Mouse (Mus musculus) regulatory T cell (primary cell): ENCODE data around the gene Pip5k1c.

Experiments used
- in situ Hi-C: fragments of 300-600 bp; cut with MboI, MseI; formaldehyde crosslinking; loops from one replicate; pipeline ENCODE4 v1.15.1; 2025; ENCODE audit warnings: high pct_unique_total_duplicates

Pip5k1c gene

GRCm38 (mm10) chr10:81284189-81284588, 8.6 kb upstream of the Pip5k1c start:
- in situ Hi-C loops = no loop called here

- in situ Hi-C loops = loop anchor here (5.0 kb wide), 1 partner anchor 63 kb away; no protein-coding TSS in a partner anchor
Measured at GRCm38 (mm10) chr10:81284719-81285118, 8.0 kb upstream of the Pip5k1c start.

GRCm38 (mm10) chr10:81285694-81286450, 6.9 kb upstream of the Pip5k1c start:
- in situ Hi-C loops = loop anchor here (5.0 kb wide), 1 partner anchor 61 kb away; no protein-coding TSS in a partner anchor

GRCm38 (mm10) chr10:81286586-81286985, 6.2 kb upstream of the Pip5k1c start:
- in situ Hi-C loops = loop anchor here (5.0 kb wide), 1 partner anchor 61 kb away; no protein-coding TSS in a partner anchor

GRCm38 (mm10) chr10:81287513-81288157, 5.1 kb upstream of the Pip5k1c start:
- in situ Hi-C loops = loop anchor here (5.0 kb wide), 1 partner anchor 60 kb away; no protein-coding TSS in a partner anchor

GRCm38 (mm10) chr10:81288601-81289000, 4.2 kb upstream of the Pip5k1c start:
- in situ Hi-C loops = loop anchor here (5.0 kb wide), 1 partner anchor 59 kb away; no protein-coding TSS in a partner anchor

- in situ Hi-C loops = loop anchor here (5.0 kb wide), 1 partner anchor 58 kb away; no protein-coding TSS in a partner anchor
Measured at GRCm38 (mm10) chr10:81289278-81289677, 3.5 kb upstream of the Pip5k1c start.

GRCm38 (mm10) chr10:81289811-81290210, 3.0 kb upstream of the Pip5k1c start:
- in situ Hi-C loops = loop anchor here (5.0 kb wide), 1 partner anchor 57 kb away; no protein-coding TSS in a partner anchor

- in situ Hi-C loops = no loop called here
Measured at GRCm38 (mm10) chr10:81290698-81291460, 1.9 kb upstream of the Pip5k1c start.

- in situ Hi-C loops = no loop called here
Measured at GRCm38 (mm10) chr10:81291511-81292104, 1.2 kb upstream of the Pip5k1c start, which contains the start of gene Tjp3. TSS of gene Tjp3 (minus strand) at chr10:81291581.

GRCm38 (mm10) chr10:81293334-81294030, 719 bp downstream of the Pip5k1c start:
- in situ Hi-C loops = no loop called here

- in situ Hi-C loops = no loop called here
Measured at GRCm38 (mm10) chr10:81294442-81294841, 1.7 kb downstream of the Pip5k1c start.

GRCm38 (mm10) chr10:81295185-81295584, 2.4 kb downstream of the Pip5k1c start:
- in situ Hi-C loops = no loop called here

GRCm38 (mm10) chr10:81297246-81297645, 4.5 kb downstream of the Pip5k1c start:
- in situ Hi-C loops = no loop called here

- in situ Hi-C loops = no loop called here
Measured at GRCm38 (mm10) chr10:81297845-81298244, 5.1 kb downstream of the Pip5k1c start.

GRCm38 (mm10) chr10:81298369-81299100, 5.8 kb downstream of the Pip5k1c start:
- in situ Hi-C loops = no loop called here

GRCm38 (mm10) chr10:81299585-81300351, 7.0 kb downstream of the Pip5k1c start:
- in situ Hi-C loops = no loop called here

GRCm38 (mm10) chr10:81300352-81300907, 7.7 kb downstream of the Pip5k1c start:
- in situ Hi-C loops = no loop called here

- in situ Hi-C loops = no loop called here
Measured at GRCm38 (mm10) chr10:81301321-81301720, 8.6 kb downstream of the Pip5k1c start.
